Mouse (Mus musculus) urinary bladder, postnatal 25 days (tissue): Measurements from ENCODE around the gene Tex22.

Experiments used
- DNase-seq: peaks from one replicate; pipeline ENCODE4 v3.0.0; 2022; ENCODE audit warnings: low spot score

Gene Tex22

DNA sequence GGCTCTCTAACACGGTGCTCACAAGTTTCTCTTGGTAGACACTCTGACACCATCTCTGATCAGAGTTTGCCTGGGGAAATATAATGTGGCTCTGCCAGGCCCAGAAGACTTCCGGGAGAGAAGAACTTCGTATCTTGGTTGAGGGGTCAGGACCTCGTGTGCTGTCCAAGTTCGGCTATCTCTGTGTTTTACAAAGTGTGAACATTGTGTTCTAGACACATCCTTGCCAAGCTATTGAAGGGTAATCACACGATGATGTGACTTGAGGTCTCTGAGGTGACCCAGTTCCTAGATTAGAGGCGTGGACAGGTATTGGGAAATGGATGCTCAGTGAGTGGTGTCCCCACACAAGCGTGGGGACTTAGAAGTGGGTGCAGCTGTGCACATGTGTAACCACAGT lies 18.2 kb upstream of the Tex22 start:
- no peak for DNase-seq

DNA sequence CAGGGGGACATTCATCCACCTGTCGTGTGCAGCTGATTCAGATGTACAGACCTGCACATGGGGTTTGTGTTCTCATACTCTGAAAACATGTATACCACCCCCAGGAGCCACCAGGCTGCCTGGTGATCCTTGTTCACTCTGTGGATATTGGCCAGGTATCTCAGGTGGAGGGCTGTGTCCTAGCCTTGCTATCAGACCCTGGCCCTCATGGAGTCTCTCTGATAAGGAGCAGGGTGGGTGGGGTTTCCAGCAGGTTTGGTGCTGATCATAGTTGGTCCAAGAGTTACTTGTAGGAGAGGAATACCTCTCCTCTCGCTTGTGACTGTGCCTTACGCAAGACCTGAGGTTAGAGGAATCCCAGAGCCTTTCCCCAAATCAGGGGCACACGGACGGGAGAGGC lies 14.1 kb upstream of the Tex22 start:
- DNase-seq, result no peak

DNA sequence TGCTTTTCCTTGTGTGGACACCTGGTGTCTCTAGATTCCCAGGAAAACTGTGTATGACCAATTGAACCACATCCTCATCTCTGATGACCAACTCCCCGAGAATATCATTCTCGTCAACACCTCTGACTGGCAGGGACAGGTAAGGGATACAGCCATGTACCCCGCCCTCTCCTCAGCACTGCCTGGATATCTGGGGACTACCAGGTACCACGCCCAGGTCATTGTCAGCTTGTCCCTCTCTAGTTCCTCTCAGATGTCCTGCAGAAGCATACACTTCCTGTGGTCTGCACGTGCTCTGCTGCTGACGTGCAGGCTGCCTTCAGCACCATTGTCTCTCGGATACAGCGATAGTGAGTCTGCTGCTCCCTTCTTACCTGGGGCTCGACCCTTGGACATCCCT lies 12.7 kb upstream of the Tex22 start:
- no peak for DNase-seq

DNA sequence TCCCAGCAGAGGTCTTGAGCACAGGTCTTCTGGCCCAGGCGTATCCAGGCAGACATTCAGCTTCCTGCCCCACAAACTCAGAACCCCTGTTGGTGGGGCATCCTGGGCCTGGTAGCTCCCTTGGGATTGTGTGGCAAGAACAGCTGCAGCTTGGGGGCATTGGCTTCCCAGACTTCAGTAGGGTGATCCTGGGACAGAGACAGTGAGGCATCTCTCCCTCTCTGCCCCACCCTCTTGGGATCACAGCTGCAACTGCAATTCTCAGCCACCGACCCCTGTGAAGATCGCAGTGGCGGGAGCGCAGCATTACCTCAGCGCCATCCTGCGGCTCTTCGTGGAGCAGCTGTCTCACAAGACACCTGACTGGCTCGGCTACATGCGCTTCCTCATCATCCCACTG lies 12.1 kb upstream of the Tex22 start:
- no peak for DNase-seq

DNA sequence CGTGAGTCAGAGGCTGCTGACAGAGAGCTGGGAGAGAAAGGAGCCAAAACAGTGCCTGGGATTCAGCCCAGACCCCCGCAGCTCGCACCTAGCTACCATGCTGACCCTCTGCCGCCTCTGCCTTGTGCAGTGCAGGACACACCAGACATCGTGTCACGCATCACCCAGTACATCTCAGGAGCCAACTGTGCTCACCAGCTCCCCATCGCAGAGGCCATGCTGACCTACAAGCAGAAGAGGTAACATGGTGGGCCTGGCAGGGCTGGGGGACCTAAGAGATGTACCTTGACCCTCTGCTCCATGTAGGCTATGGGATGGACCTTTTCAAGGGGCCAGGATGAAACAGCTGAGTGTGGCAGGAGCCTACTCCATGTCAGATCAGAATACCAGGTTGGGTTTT lies 10.6 kb upstream of the Tex22 start:
- DNase-seq, result no peak

DNA sequence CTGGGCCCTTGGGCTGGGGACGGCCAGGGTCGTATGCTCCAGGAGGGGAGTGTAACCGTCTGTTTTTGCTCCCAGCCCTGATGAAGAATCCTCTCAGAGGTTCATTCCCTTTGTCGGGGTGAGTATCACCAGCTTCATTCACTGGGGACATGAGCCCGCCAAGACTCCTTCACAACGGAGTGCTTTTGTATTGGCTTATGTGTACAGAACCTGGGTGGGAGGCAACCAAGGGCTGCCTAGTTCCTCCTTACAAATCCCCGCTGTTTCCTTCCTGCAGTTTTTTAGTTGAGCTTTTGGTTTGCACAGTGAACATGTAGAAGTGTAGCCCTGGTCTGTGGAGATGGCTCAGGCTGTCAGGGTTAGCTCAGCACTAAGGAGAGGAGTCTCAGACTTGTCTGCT lies 6.3 kb upstream of the Tex22 start:
- no peak for DNase-seq

DNA sequence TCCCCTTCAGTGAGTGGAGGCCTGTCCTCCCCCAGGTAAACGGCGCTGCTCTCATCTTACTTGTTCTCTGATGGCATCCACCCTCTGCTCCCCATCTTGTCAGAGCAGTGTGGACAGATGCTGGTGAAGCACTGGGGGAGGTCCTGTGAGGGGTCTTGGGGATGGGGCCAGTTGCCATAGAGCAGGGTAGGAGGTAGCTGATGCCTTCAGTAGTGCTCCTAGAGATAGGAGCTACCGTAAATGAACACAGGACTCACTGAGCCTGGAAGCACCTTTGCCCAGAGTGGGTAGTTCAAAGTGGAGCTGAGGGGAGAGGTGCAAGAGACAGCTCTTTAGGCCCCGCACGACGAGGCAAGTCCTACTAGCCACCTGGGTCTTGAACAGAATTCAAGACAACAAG lies 4.9 kb upstream of the Tex22 start:
- no peak for DNase-seq

DNA sequence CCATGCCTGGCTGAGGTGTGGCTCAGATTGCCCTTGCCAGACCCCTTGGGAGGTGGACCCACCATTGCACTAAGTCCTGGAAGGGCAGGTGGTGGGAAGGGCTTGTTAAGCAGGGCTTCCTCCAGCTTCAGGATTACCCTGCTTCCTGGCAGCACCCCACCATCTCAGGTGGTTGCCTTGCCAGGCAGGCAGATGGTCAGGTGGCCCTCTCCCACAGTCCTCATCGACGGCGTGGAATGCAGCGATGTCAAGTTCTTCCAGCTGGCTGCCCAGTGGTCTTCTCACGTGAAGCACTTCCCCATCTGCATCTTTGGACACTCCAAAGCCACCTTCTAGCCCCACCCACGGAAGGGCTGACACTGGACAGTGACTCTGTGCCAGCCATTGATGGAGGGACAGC lies 3.0 kb upstream of the Tex22 start:
- DNase-seq, result no peak

DNA sequence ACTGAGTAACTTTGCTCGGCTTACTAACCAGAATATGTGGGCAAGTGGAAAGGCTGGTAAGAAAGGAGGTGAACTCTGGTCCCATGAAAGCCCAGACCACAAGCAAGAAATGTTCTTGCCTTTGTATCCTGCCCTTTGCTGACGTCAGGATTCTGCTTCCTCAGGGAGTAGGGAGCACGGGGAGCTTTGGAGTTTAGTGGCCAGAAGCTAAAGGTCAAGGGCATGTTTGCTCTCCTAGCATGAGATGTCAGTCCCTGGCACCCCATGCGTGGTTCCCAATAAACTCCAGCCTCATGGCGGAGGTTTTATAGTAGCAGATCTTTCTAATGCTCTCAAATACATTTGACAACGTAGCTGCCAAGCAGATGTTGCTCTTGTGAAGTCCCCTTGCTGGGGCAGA lies 2.5 kb upstream of the Tex22 start:
- no peak for DNase-seq

DNA sequence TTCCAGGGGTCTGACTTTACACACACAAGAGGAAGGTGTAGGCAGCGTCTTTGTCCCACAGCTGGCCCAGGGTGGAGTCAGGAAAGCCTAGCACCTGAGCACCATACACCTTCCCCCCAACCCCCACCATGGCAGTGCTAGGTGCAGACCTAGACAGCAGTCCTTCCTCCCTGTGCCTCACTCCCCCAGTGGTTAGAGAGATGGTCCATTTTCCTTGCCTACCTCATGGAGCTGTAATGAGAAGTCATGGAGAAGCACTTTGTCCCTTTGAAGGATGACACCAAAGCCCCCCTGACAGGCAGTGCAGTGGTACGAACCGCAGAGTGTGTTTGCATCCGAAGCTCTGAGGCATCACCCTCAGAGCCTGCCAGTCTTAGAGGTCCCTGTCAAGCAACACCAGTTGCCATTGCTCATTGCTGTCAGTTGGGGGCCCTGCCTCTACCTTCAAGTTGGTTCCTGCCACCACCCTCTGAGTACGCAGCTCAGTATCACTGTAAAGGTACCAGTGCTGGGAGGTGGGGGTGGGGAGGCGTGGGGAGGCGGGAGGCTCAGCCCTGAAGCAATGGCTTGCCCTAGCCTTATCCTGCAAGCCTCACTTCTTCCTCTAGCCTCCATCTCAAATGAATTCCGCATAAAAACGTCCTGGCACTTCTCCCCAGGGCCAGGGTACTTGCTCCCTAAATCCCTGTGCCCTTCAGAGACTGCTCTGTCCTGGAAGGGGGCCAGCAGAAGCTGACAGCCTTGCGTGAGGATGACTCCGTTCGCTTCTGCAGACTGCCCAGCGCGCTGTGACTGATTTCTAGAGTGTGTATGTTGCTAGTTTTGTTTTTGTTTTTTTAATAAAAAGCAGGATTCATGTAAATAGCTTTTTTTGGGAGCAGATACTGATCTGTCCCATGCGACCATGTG lies 628 bp upstream of the Tex22 start:
- peak; percentile 39 for DNase-seq

DNA sequence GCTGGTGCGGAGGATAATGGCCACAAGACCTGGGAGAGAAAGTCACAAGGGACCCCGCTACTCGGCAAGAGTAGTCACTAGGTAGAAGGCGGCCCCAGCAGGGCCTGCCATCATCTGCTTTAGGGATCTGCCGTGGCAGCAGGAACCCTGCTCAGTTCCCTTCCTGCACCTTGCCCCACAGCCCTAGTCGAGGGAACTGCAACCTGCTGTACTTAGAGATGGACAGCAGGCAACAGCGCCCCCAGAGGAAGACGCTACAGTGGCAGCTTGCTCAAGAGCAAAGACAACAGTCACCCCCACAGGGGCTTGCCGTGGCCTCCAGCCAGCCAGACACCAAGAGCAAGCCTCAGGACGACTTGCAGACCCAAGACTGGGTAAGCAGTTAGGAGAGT lies 757 bp downstream of the Tex22 start:
- DNase-seq, result peak; percentile 82

DNA sequence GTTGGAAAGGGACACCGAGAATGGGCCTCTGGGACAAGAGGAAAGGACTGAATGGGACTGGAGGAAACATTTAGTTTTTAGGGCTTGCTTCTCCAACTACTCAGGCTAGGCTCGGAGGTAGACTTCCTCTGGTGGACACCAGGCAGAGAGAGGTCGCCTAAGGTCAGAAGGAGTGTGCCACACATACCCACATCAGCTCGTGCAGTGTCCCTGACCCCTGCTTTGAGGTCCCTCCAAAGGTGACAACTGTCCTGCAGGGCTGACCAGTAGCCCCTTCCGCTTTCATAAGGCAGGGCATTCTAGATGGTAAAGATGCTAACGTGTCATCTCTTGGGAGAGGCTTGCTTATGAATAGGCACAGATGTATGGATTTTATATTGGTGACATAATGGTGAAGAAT lies 1.2 kb downstream of the Tex22 start:
- no peak for DNase-seq

DNA sequence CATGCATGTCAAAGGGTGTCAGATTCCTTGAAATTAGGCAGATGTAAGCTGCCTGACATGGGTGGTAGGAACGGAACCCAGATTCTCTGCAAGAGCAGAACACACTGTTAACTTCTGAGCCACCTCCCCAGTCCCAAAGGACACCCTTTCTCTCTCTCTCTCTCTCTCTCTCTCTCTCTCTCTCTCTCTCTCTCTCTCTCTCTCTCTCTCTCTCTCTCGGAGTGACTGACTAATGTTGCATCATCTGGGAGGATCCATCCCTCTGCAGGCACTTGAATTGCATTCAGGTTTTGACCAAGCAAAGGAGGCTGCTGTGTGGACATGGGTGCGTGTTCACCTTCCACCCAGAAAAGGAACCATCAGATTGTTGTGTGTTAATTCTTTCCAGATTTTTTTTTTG lies 13.0 kb downstream of the Tex22 start:
- no peak for DNase-seq

DNA sequence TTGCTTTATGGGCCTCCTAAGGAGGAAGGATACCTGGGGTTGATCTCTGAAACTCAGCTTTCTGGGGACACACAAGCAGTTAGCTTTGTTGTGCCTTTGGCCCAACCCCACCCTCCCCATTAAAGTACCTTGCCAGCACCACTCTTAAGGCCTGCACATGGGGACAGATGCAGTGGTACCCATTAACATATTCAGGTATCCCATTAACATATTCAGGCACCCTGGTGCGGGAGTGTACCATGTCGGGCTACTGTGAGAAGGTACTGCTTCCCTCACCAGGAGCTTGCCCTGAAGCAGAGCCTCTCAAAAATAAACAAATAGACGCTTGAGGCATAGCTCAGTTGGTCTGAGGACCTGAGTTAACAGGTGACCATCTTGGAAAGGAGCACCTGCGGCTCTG lies 13.7 kb downstream of the Tex22 start:
- no peak for DNase-seq

DNA sequence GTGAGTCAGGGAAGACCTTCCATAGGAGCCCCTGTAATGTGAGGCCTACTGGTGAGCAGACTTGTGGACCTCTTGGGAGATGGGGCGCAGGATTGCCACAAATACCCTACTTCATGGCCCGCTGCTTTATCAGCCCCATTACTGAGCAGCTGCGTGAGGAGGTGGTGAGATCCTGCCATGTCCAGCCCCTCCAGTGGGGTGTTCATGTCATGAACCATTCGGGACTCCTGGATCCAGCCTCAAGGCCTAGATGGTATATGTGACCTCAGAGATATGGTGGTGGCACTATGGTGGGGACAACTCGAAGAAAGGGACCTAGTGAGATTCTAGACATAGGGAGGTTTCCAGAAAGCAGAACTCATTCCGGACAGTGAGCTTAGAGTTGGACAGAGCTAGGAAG lies 14.8 kb downstream of the Tex22 start:
- DNase-seq, result no peak

DNA sequence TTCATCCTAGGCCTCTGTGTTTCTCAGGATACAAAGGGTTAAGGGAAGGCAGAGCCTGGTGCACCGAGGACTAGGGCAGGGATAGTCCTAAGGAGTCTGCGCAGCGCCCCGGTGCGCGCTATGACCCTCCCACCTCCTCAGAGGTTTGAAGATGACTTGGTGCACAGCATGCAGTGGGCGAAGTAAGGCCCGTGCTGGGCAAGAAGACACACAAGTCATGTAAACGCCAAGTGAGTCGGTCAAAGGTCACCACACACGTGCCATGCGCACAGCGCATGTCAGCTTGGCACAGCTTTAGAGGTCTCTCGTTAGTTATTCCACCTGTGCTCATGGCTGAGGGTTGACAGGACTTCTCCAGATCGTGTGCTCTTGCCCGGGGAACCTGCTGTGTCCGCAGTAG lies 15.8 kb downstream of the Tex22 start:
- no peak for DNase-seq

DNA sequence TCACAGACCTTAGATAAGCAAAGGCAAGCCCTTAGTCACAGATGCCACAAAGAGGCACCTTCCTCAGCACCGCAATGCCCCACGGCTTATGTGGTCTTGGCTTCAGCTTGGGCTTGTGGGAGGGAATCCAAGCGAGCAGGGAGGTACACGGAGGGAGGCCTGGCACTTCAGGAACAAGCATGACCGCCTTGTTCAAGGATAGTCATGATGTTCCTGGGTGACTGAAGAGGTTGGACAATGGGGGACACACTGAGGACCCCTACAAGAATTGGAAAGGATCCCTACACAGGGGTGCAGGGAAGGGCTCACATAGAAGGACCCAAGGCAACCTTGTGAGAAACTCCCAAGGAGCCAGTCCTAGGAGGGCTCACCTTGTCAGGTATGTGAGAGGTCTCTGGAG lies 22.7 kb downstream of the Tex22 start:
- DNase-seq, result no peak

DNA sequence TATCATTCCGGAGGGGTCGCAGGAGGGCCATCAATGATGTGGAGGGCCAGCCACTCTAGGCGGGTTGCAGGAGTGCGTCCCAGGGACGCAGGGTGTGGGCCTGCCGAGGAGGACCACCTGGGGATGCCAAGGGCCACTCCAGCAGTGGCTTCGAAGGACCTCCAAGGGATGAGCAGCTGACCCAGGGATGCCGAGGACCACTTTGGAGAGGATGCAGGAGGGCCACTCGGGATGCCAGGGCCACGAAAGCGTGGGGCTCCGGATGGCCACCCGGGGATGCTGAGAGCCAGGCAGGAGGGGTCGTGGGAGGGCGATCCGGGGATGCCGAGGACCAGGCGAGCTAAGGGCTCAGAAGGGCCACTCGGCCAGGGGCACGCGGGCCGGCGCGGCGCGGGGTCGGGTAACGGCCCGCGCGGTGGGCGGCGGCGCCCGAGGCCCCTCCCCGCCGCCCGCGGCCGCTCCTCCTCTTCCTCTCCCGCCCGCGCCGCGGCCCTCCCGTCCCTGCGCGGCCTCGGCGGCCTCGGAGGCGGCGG lies 23.5 kb downstream of the Tex22 start, which contains the start of gene Mta1:
TSS of gene Mta1 (plus strand) at position 530 of the 533 bp plus-strand sequence.
- DNase-seq, result peak; percentile 50

DNA sequence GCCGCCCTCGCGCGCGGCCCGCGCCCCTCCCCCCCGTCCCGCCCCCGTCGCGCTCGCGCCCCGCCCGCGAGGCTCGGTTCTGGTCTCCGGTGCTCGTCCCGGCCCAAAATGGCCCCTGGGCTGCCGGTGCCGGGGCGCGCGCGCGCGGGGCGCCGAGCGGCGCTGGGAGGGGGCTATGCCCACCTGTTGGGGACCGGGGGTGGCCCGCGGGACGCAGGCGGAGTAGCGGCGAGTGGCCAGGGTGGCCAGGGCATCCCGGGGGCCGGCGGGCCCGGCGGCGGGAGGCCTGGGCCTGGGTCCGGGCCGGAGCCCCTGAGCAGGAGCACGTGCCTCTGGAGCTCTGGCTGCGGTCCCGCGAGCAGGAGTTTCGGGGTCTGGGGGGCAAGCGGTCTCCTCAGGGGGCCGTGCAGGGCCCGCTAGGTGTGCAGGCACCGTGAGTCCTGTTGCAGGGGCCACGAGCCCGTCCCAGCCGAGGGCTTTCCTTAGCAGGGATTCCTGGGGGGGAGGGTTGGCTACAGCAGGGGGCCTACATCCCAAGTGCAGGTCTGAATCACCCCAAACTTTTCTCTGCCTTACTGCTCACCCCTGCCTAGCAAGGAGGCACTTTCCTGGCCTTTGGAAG lies 24.3 kb downstream of the Tex22 start:
- no peak for DNase-seq

DNA sequence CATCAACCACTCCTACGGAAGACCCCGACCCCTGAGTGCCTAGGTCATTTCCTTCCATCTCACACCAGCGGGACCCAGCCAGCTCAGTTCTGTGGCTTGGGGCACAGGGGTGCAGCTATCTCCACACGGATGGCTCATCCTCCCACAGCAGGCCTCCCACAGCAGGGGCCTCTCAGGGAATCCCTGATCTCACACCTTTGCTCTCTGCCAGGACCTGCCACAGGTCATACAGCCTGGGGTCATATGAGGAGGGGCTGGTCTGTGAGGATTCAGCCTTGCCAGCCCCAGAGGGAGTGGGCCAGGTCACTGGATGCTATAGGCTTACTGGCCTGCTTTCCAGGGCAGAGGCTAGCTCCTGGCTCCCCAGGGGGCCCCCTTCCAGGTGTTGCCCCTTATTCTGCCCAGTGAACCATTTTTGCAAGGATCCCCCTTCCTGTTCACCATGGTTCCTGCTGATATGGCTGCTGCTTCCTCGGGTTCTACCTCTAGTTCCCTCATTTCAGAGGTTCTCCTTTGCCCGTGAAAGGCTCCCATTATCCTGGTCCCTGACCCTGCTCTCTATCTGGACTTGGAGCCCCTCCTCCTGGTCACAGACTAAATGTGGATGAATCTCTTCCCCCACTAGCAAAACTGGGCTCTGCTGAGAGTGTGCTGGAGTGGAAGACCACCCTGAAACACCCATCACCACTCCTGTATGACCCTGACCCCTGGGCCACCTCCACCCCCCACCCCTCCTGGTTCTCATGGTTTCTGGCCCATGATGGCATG lies 25.4 kb downstream of the Tex22 start:
- DNase-seq, result no peak

DNA sequence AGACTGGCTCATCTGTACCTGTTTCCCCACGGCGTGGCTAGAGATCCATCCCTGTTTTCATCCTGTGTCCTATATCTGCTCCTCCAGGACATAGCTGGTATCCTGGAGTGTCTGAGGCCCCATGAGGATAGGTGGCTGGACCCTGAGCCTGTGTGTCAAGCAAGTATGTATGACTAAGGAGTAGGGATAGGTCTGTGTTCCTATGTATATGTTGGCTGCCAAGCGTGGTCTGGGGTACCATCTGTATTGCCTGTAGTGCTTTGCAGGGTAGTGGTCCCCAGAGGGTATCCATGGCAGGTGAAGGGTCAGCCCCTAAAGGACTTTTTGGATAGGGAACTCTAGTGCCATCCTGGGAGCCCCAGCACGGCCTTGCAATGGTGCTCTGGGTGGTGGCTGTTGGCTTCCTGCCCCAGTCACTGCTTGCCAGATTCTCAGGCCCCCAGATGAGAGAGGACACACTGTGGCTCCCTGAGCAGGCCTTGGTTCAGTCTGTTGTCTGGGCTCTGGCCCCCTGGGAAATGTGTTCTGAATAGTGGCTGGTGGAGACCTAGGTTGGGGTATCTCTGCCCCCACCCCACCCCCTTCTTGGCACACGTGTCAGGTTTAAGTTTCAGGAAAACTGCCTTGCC lies 26.3 kb downstream of the Tex22 start:
- peak; percentile 39 for DNase-seq

DNA sequence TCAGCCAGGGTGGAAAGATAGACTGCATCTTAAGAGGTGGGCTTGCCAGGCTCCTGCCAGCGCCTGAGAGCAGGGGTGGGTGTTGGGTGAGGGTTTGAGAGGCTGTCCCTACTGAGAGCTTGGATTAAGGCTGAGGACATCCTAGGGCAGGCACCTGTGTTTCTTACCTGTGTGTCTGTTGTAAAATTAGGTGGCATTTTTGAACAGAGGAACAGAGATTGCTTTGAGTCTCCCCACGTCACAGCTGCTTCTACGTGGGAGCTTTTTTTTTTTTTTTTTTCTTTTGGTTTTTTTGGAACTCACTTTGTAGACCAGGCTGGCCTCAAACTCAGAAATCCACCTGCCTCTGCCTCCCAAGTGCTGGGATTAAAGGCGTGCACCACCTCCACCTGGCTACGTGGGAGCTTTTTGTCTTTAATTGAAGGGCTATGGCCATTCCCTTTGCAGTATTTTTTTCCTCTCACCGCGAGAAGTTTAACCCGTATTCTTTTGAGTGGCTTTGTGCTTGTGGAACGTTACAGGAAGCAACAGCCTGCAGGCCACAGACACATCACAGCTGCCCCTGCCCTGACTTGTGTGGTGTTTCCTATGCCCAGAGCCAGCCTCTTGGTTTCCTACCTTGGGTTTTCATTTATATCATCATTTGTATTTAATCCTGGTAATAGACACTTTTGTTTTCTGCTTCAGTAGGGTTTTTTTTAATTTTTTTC lies 27.1 kb downstream of the Tex22 start:
- no peak for DNase-seq
